ENCODE assay signal across 11 mouse cellular contexts in genomic region chr11:85430743-85431448, GRCm38 (mm10).
DNase-seq lines count a peak whose midpoint lies in the region; ATAC-seq and TF ChIP-seq lines count a peak whose summit lies in the region.
"Had no signal": no experiment of that assay in that cellular context is flagged by ENCODE, and none has a peak within 500 bp of the region (broad histone marks: within the 10 kb centered on the region; RNA-seq: fewer than 3 reads in every experiment).

No protein-coding gene starts in this region.

- WGBS in midbrain, embryonic 14.5 days, result 76% methylated on average over 11 of the region's 11 CpGs
- WGBS in midbrain, embryonic 15.5 days, result 65% methylated on average over 11 of the region's 11 CpGs

- no peak for DNase-seq in gastrocnemius, adult 2 months
- DNase-seq in gastrocnemius, adult 18-20 months (ENCODE audit: low spot score), result no peak
- peak; percentile 18 for DNase-seq in midbrain, embryonic 14.5 days
- DNase-seq in forelimb bud, embryonic 11.5 days (ENCODE audit: low read depth, low spot score), result peak; percentile 65
- DNase-seq in thymus, postnatal 25 days, result no peak
- no peak for DNase-seq in right cerebral cortex, adult 2 months (ENCODE audit: low spot score in 2 of 2)
- DNase-seq: layer of hippocampus, adult 9-11 months had no signal

- no peak overlapping the region for H3K9ac ChIP-seq in midbrain, embryonic 14.5 days (replicated peaks; ENCODE audit: low read length)
- no peak overlapping the region for H3K9ac ChIP-seq in midbrain, embryonic 15.5 days
- H3K9ac ChIP-seq: limb, embryonic 15.5 days had no signal

- H3K27me3 ChIP-seq in midbrain, embryonic 14.5 days (ENCODE audit: control insufficient read depth, insufficient read depth, low read length), result no peaks in the 10 kb centered on the region
- no peaks in the 10 kb centered on the region for H3K27me3 ChIP-seq in midbrain, embryonic 15.5 days (replicated peaks)
- H3K27me3 ChIP-seq: limb, embryonic 15.5 days had no signal

- no peaks in the 10 kb centered on the region for H3K9me3 ChIP-seq in midbrain, embryonic 14.5 days (ENCODE audit: control insufficient read depth, low read length)
- H3K9me3 ChIP-seq in midbrain, embryonic 15.5 days, result no peaks in the 10 kb centered on the region
- H3K9me3 ChIP-seq: limb, embryonic 15.5 days had no signal

- no peaks in the 10 kb centered on the region for H3K4me1 ChIP-seq in midbrain, embryonic 14.5 days (ENCODE audit: control insufficient read depth, insufficient read depth, low read length)
- peaks cover 4% of the 10 kb centered on the region; the same call in 1 of the 2 replicates for H3K4me1 ChIP-seq in midbrain, embryonic 15.5 days

- no peak for ATAC-seq in midbrain, embryonic 14.5 days (ENCODE audit: low FRiP score, low TSS enrichment)
- no peak for ATAC-seq in midbrain, embryonic 15.5 days (replicated peaks)
- no peak for ATAC-seq in cerebellum, adult (ENCODE audit: insufficient number of reproducible peaks, low FRiP score, low TSS enrichment)
- ATAC-seq: intestine, postnatal 0 days had no signal

- H3K4me2 ChIP-seq in midbrain, embryonic 14.5 days (ENCODE audit: low read length), result no peak overlapping the region
- H3K4me2 ChIP-seq in midbrain, embryonic 15.5 days, result no peak overlapping the region

- H3K27ac ChIP-seq in gastrocnemius, adult 2 months, result peak overlapping the region; percentile 52
- H3K27ac ChIP-seq in midbrain, embryonic 14.5 days (replicated peaks; ENCODE audit: low read depth, low read length), result no peak overlapping the region
- H3K27ac ChIP-seq in midbrain, embryonic 15.5 days, result no peak overlapping the region

- H3K4me3 ChIP-seq in gastrocnemius, adult 2 months, result peak overlapping the region; percentile 11; the same call in 1 of the 2 replicates
- H3K4me3 ChIP-seq in midbrain, embryonic 14.5 days (replicated peaks; ENCODE audit: low read depth, low read length), result no peak overlapping the region
- no peak overlapping the region for H3K4me3 ChIP-seq in midbrain, embryonic 15.5 days
- H3K4me3 ChIP-seq: limb, embryonic 15.5 days had no signal

- intact Hi-C loops in gastrocnemius, adult 2 months (cut with DNase I), result no loop called here

- H3K36me3 ChIP-seq in midbrain, embryonic 14.5 days (ENCODE audit: control insufficient read depth, insufficient read depth, low read length), result no peaks in the 10 kb centered on the region
- no peaks in the 10 kb centered on the region for H3K36me3 ChIP-seq in midbrain, embryonic 15.5 days (replicated peaks)
- H3K36me3 ChIP-seq: limb, embryonic 15.5 days had no signal

- TF ChIP-seq CTCF in gastrocnemius, adult 2 months (IDR thresholded peaks at IDR 0.05), result no peak

Comparison
In these comparisons a context has a peak if more than half of its experiments do, and no peak if none do; other contexts are left out.
1. DNase-seq: peak in midbrain, embryonic 14.5 days (single experiment) and forelimb bud, embryonic 11.5 days (single experiment); none in gastrocnemius, adult 2 months (single experiment), gastrocnemius, adult 18-20 months (single experiment), thymus, postnatal 25 days (single experiment) and right cerebral cortex, adult 2 months (0 of 2).